Mouse (Mus musculus): ENCODE measurements around the gene Gtpbp8. TPM values are rescaled to one million over a fixed set of nuclear protein-coding genes. Genes with fewer than 3 reads are reported as not detected.

Gtpbp8 gene
- polyA plus RNA-seq, 2 experiments: 12.5 to 27.2 TPM

DNA sequence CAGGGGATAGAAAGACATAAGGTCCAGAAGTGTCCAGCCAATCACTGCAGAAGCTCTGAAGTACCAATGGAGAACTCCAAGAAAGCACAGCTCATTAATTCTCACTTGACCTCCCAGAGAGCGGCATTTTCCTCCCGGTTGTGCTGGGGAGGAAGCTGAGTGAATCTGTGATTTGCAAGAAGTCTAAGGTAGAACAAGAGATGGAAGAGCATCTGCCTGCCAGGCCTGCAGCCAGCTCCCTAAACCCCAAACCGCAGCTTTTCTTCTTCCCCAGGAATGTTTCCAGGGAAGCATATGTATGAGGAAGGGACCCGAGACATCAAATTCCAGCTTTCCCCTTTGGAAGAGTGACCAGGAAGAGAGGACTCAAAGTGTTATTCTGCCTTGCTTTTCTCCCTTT is 57.7 kb downstream of the Gtpbp8 start:
- H3K4me1 ChIP-seq (ENCODE audit: control insufficient read depth, insufficient read depth, low read length): peaks cover 45% of the 10 kb centered on the region
- H3K27me3 ChIP-seq (ENCODE audit: control insufficient read depth, insufficient read depth, low read length): no peaks in the 10 kb centered on the region
- H3K4me2 ChIP-seq (replicated peaks; ENCODE audit: low read depth, low read length, severe bottlenecking): peak overlapping the region; percentile 40
- no peaks in the 10 kb centered on the region for H3K9me3 ChIP-seq (ENCODE audit: control insufficient read depth, low read length)
- ATAC-seq (ENCODE audit: low FRiP score, low read depth): peak; percentile 19
- no peaks in the 10 kb centered on the region for H3K36me3 ChIP-seq (ENCODE audit: control insufficient read depth, insufficient read depth, low read length)
- no peak overlapping the region for H3K4me3 ChIP-seq (replicated peaks; ENCODE audit: low read length)
- H3K27ac ChIP-seq (replicated peaks; ENCODE audit: low read depth, low read length): peak overlapping the region; percentile 77
- WGBS: 11% methylated on average over 4 of the region's 4 CpGs
- no peak overlapping the region for H3K9ac ChIP-seq (ENCODE audit: low read depth, low read length, severe bottlenecking)
- DNase-seq (ENCODE audit: low spot score): peak; percentile 59
- no peak for TF ChIP-seq POLR2A (IDR thresholded peaks at IDR 0.05; ENCODE audit: borderline replicate concordance, extremely low read depth, insufficient read depth, insufficient read length)

DNA sequence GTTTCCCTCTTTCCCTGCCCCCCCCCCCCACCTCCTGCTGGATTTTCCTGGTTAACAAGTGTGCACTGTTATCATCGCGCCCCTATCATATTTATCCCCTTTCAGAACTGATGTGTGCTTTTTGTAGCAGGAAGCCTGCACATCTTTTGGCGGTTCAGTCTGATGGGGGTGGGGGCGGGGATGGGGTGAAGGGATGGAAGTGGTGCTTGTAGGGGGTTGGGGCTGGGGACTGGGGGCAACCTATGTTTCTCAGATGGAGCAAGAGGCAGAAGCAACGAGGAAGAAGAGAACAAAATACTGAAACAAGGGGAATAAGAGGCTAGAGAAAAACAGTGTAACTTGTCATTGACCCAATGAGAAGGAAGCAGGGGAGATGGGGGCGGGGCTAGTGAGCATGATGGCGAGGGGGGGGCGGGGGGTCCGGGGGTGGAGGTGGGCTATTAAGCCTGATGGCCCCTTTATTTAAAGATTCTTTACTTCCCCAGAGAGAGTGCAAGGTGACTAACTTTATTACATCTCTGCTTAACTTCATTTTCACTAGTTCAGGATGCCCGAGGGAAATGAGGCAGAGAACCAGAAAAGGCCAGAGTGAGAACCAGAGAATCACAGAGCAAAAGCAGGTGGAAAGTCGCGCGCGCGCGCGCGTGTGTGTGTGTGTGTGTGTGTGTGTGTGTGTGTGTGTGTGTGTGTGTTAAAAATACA is 58.3 kb downstream of the Gtpbp8 start:
- Histone ChIP-seq H3K27ac (replicated peaks; ENCODE audit: low read depth, low read length) (peak overlapping the region; percentile 83), H3K36me3 (ENCODE audit: control insufficient read depth, insufficient read depth, low read length) (no peaks in the 10 kb centered on the region), H3K4me3 (replicated peaks; ENCODE audit: low read length) (no peak overlapping the region), H3K4me1 (ENCODE audit: control insufficient read depth, insufficient read depth, low read length) (peaks cover 45% of the 10 kb centered on the region), H3K4me2 (replicated peaks; ENCODE audit: low read depth, low read length, severe bottlenecking) (peak overlapping the region; percentile 40), H3K27me3 (ENCODE audit: control insufficient read depth, insufficient read depth, low read length) (no peaks in the 10 kb centered on the region), H3K9me3 (ENCODE audit: control insufficient read depth, low read length) (no peaks in the 10 kb centered on the region), H3K9ac (ENCODE audit: low read depth, low read length, severe bottlenecking) (peak overlapping the region; percentile 38; the same call in 1 of the 2 replicates)
- peak; percentile 71 for ATAC-seq (ENCODE audit: low FRiP score, low read depth)
- no peak for TF ChIP-seq POLR2A (IDR thresholded peaks at IDR 0.05; ENCODE audit: borderline replicate concordance, extremely low read depth, insufficient read depth, insufficient read length)
- DNase-seq (ENCODE audit: low spot score): peak; percentile 56
- 3% methylated on average over 18 of the region's 18 CpGs for WGBS

DNA sequence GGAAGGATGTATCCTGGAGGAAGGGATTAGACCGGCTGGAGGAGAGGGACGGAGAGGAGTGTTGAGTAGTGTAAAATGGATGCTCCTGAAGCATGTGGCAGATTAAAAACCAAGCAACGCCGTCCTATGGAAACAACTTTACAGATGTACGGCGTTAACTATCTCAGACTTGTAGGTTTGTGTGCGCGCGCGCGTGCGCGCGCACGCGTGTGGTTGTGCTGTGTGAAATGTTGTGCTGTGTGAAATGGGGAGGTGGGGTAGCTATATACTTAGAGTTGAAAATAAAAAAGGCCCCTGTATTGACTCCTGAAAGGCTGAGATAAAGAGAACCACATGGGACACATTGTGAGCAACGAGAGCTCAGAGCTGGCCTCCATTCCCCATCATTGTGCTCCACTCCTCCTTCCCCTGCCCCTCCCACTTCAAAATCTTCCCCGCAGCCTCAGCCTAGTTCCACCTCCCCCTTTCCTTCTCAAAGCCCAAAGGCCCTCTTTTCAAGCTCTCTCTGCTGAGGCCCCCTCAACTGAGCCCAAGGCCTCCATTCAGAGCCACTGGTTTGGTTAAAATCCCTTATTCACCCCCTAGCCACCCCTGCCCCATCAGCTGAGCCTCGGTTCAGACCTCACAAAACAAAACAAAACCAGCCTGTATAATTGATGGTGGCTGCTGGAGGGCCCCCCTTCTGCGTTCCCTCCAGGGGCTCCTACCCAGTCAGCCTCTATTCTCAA is 59.0 kb downstream of the Gtpbp8 start:
- DNase-seq (ENCODE audit: low spot score) (peak; percentile 69), ATAC-seq (ENCODE audit: low FRiP score, low read depth) (peak; percentile 69)
- H3K4me3 ChIP-seq (replicated peaks; ENCODE audit: low read length): no peak overlapping the region
- H3K36me3 ChIP-seq (ENCODE audit: control insufficient read depth, insufficient read depth, low read length): no peaks in the 10 kb centered on the region
- H3K9me3 ChIP-seq (ENCODE audit: control insufficient read depth, low read length): peaks cover 6% of the 10 kb centered on the region; the same call in 1 of the 2 replicates
- peaks cover 45% of the 10 kb centered on the region for H3K4me1 ChIP-seq (ENCODE audit: control insufficient read depth, insufficient read depth, low read length)
- H3K9ac ChIP-seq (ENCODE audit: low read depth, low read length, severe bottlenecking): peak overlapping the region; percentile 38; the same call in 1 of the 2 replicates
- no peaks in the 10 kb centered on the region for H3K27me3 ChIP-seq (ENCODE audit: control insufficient read depth, insufficient read depth, low read length)
- 56% methylated on average over 20 of the region's 20 CpGs for WGBS
- peak overlapping the region; percentile 83 for H3K27ac ChIP-seq (replicated peaks; ENCODE audit: low read depth, low read length)
- peak overlapping the region; percentile 40 for H3K4me2 ChIP-seq (replicated peaks; ENCODE audit: low read depth, low read length, severe bottlenecking)
- TF ChIP-seq POLR2A (IDR thresholded peaks at IDR 0.05; ENCODE audit: borderline replicate concordance, extremely low read depth, insufficient read depth, insufficient read length): no peak

Other genes starting within 250 kb of the Gtpbp8 start
- gene Boc, start 187.5 kb downstream of the Gtpbp8 start, polyA plus RNA-seq (2012; rRNA removed): 91.4 and 121 TPM in 2 replicates
- gene Boc, start 187.5 kb downstream of the Gtpbp8 start, polyA plus RNA-seq (2014; fragmentation: Nextera tagmentation; extraction: Ambion mirVana): 59.8 and 72.3 TPM in 2 replicates
- gene Nepro, start 22.1 kb downstream of the Gtpbp8 start, polyA plus RNA-seq (2012; rRNA removed): 10.6 and 13.0 TPM in 2 replicates
- 7.9 and 8.1 TPM in 2 replicates for gene Nepro, start 22.1 kb downstream of the Gtpbp8 start, polyA plus RNA-seq (2014; fragmentation: Nextera tagmentation; extraction: Ambion mirVana)
- gene Cd200r1, start 19.4 kb upstream of the Gtpbp8 start, polyA plus RNA-seq (2012; rRNA removed): 0.86 and 1.1 TPM in 2 replicates
- 2.7 and 2.8 TPM in 2 replicates for gene Cd200r1, start 19.4 kb upstream of the Gtpbp8 start, polyA plus RNA-seq (2014; fragmentation: Nextera tagmentation; extraction: Ambion mirVana)
- gene Cd200r4, start 65.4 kb upstream of the Gtpbp8 start, polyA plus RNA-seq (2012; rRNA removed): 0.54 and 0.57 TPM in 2 replicates
- gene Cd200r4, start 65.4 kb upstream of the Gtpbp8 start, polyA plus RNA-seq (2014; fragmentation: Nextera tagmentation; extraction: Ambion mirVana): 0.15 and 0.43 TPM in 2 replicates
- 0.03 and 0.04 TPM in 2 replicates for gene Cd200r2, start 120.7 kb upstream of the Gtpbp8 start, polyA plus RNA-seq (2012; rRNA removed)
- not detected in 2 replicates for gene Cd200r2, start 120.7 kb upstream of the Gtpbp8 start, polyA plus RNA-seq (2014; fragmentation: Nextera tagmentation; extraction: Ambion mirVana)
- gene Cd200r3, start 197.3 kb upstream of the Gtpbp8 start, polyA plus RNA-seq (2012; rRNA removed): 1.1 TPM in 2 replicates
- 1.9 and 2.1 TPM in 2 replicates for gene Cd200r3, start 197.3 kb upstream of the Gtpbp8 start, polyA plus RNA-seq (2014; fragmentation: Nextera tagmentation; extraction: Ambion mirVana)

All from limb, embryonic 14.5 days (tissue).